Mouse (Mus musculus): ENCODE measurements around the gene Tnfrsf21. TPM values are rescaled to one million over a fixed set of nuclear protein-coding genes. Genes with fewer than 3 reads are reported as not detected.

Gene Tnfrsf21
- polyA plus RNA-seq, 1 experiment from 2014 or later = 23.4 TPM

- 81% methylated on average over 4 of the region's 4 CpGs for WGBS
- no peak overlapping the region for H3K4me2 ChIP-seq
- H3K27me3 ChIP-seq = no peaks in the 10 kb centered on the region
- H3K36me3 ChIP-seq = no peaks in the 10 kb centered on the region
- no peaks in the 10 kb centered on the region for H3K9me3 ChIP-seq
- no peaks in the 10 kb centered on the region for H3K4me1 ChIP-seq
- no peak overlapping the region for H3K4me3 ChIP-seq
- no peak for ATAC-seq (ENCODE audit: insufficient number of reproducible peaks, low FRiP score, low TSS enrichment, low read depth)
- no peak overlapping the region for H3K9ac ChIP-seq
- H3K27ac ChIP-seq = no peak overlapping the region
Observed at GRCm38 (mm10) chr17:43026708-43027107, 10.4 kb downstream of the Tnfrsf21 start.

GRCm38 (mm10) chr17:43029546-43029945 is 13.2 kb downstream of the Tnfrsf21 start:
- H3K4me2 ChIP-seq = no peak overlapping the region
- no peak overlapping the region for H3K27ac ChIP-seq
- no peak for ATAC-seq (ENCODE audit: insufficient number of reproducible peaks, low FRiP score, low TSS enrichment, low read depth)
- WGBS = 73% methylated on average over 3 of the region's 3 CpGs
- H3K9ac ChIP-seq = no peak overlapping the region
- H3K27me3 ChIP-seq = no peaks in the 10 kb centered on the region
- H3K4me1 ChIP-seq = no peaks in the 10 kb centered on the region
- no peak overlapping the region for H3K4me3 ChIP-seq
- H3K36me3 ChIP-seq = no peaks in the 10 kb centered on the region
- no peaks in the 10 kb centered on the region for H3K9me3 ChIP-seq

GRCm38 (mm10) chr17:43030290-43030689 is 13.9 kb downstream of the Tnfrsf21 start:
- Histone ChIP-seq H3K9ac (no peak overlapping the region), H3K9me3 (no peaks in the 10 kb centered on the region), H3K36me3 (no peaks in the 10 kb centered on the region), H3K27ac (no peak overlapping the region), H3K27me3 (no peaks in the 10 kb centered on the region), H3K4me3 (no peak overlapping the region), H3K4me2 (no peak overlapping the region), H3K4me1 (no peaks in the 10 kb centered on the region)
- 84% methylated on average over 3 of the region's 3 CpGs for WGBS
- ATAC-seq (ENCODE audit: insufficient number of reproducible peaks, low FRiP score, low TSS enrichment, low read depth) = no peak

- Histone ChIP-seq H3K4me3 (no peak overlapping the region), H3K9me3 (no peaks in the 10 kb centered on the region), H3K27ac (no peak overlapping the region), H3K9ac (no peak overlapping the region), H3K36me3 (peaks cover 1% of the 10 kb centered on the region; the same call in 1 of the 2 replicates), H3K27me3 (no peaks in the 10 kb centered on the region), H3K4me1 (no peaks in the 10 kb centered on the region), H3K4me2 (no peak overlapping the region)
- WGBS = 72% methylated on average over 8 of the region's 8 CpGs
- no peak for ATAC-seq (ENCODE audit: insufficient number of reproducible peaks, low FRiP score, low TSS enrichment, low read depth)
Observed at GRCm38 (mm10) chr17:43032489-43033036, 16.2 kb downstream of the Tnfrsf21 start.

- no peaks in the 10 kb centered on the region for H3K9me3 ChIP-seq
- no peak overlapping the region for H3K27ac ChIP-seq
- H3K4me1 ChIP-seq = no peaks in the 10 kb centered on the region
- ATAC-seq (ENCODE audit: insufficient number of reproducible peaks, low FRiP score, low TSS enrichment, low read depth) = no peak
- H3K36me3 ChIP-seq = peaks cover 20% of the 10 kb centered on the region; the same call in 1 of the 2 replicates
- H3K4me2 ChIP-seq = no peak overlapping the region
- WGBS = 73% methylated on average over 2 of the region's 2 CpGs
- H3K27me3 ChIP-seq = no peaks in the 10 kb centered on the region
- H3K9ac ChIP-seq = no peak overlapping the region
- no peak overlapping the region for H3K4me3 ChIP-seq
Observed at GRCm38 (mm10) chr17:43035386-43035785, 19.0 kb downstream of the Tnfrsf21 start.

- no peak overlapping the region for H3K4me3 ChIP-seq
- no peak for ATAC-seq (ENCODE audit: insufficient number of reproducible peaks, low FRiP score, low TSS enrichment, low read depth)
- no peaks in the 10 kb centered on the region for H3K4me1 ChIP-seq
- H3K4me2 ChIP-seq = no peak overlapping the region
- no peaks in the 10 kb centered on the region for H3K27me3 ChIP-seq
- no peaks in the 10 kb centered on the region for H3K9me3 ChIP-seq
- peaks cover 20% of the 10 kb centered on the region; the same call in 1 of the 2 replicates for H3K36me3 ChIP-seq
- H3K9ac ChIP-seq = no peak overlapping the region
- H3K27ac ChIP-seq = no peak overlapping the region
- WGBS = 78% methylated on average over 10 of the region's 10 CpGs
Observed at GRCm38 (mm10) chr17:43036058-43036757, 19.9 kb downstream of the Tnfrsf21 start.

- Histone ChIP-seq H3K36me3 (peaks cover 20% of the 10 kb centered on the region; the same call in 1 of the 2 replicates), H3K9me3 (no peaks in the 10 kb centered on the region), H3K27me3 (no peaks in the 10 kb centered on the region), H3K4me1 (no peaks in the 10 kb centered on the region), H3K9ac (no peak overlapping the region), H3K27ac (no peak overlapping the region), H3K4me2 (no peak overlapping the region), H3K4me3 (no peak overlapping the region)
- ATAC-seq (ENCODE audit: insufficient number of reproducible peaks, low FRiP score, low TSS enrichment, low read depth) = no peak
- WGBS = 80% methylated on average over 3 of the region's 3 CpGs
Observed at GRCm38 (mm10) chr17:43040571-43040970, 24.2 kb downstream of the Tnfrsf21 start.

GRCm38 (mm10) chr17:43050619-43051018 is 34.3 kb downstream of the Tnfrsf21 start:
- H3K4me3 ChIP-seq = no peak overlapping the region
- WGBS = 89% methylated on average over 2 of the region's 2 CpGs
- no peak for ATAC-seq (ENCODE audit: insufficient number of reproducible peaks, low FRiP score, low TSS enrichment, low read depth)
- H3K36me3 ChIP-seq = no peaks in the 10 kb centered on the region
- H3K4me1 ChIP-seq = no peaks in the 10 kb centered on the region
- H3K9ac ChIP-seq = no peak overlapping the region
- H3K27ac ChIP-seq = no peak overlapping the region
- no peaks in the 10 kb centered on the region for H3K9me3 ChIP-seq
- no peak overlapping the region for H3K4me2 ChIP-seq
- no peaks in the 10 kb centered on the region for H3K27me3 ChIP-seq

GRCm38 (mm10) chr17:43052791-43053190 is 36.4 kb downstream of the Tnfrsf21 start:
- H3K4me3 ChIP-seq = no peak overlapping the region
- H3K9ac ChIP-seq = no peak overlapping the region
- H3K4me1 ChIP-seq = no peaks in the 10 kb centered on the region
- 81% methylated on average over 1 of the region's 1 CpGs for WGBS
- H3K27me3 ChIP-seq = no peaks in the 10 kb centered on the region
- ATAC-seq (ENCODE audit: insufficient number of reproducible peaks, low FRiP score, low TSS enrichment, low read depth) = no peak
- H3K4me2 ChIP-seq = no peak overlapping the region
- H3K36me3 ChIP-seq = no peaks in the 10 kb centered on the region
- H3K9me3 ChIP-seq = no peaks in the 10 kb centered on the region
- H3K27ac ChIP-seq = no peak overlapping the region

- Histone ChIP-seq H3K4me1 (no peaks in the 10 kb centered on the region), H3K27ac (no peak overlapping the region), H3K36me3 (no peaks in the 10 kb centered on the region), H3K4me2 (no peak overlapping the region), H3K27me3 (no peaks in the 10 kb centered on the region), H3K9me3 (no peaks in the 10 kb centered on the region), H3K9ac (no peak overlapping the region), H3K4me3 (no peak overlapping the region)
- no peak for ATAC-seq (ENCODE audit: insufficient number of reproducible peaks, low FRiP score, low TSS enrichment, low read depth)
- WGBS = 91% methylated on average over 10 of the region's 10 CpGs
Observed at GRCm38 (mm10) chr17:43053943-43054342, 37.6 kb downstream of the Tnfrsf21 start.

GRCm38 (mm10) chr17:43058277-43059025 is 42.1 kb downstream of the Tnfrsf21 start:
- Histone ChIP-seq H3K9ac (no peak overlapping the region), H3K36me3 (no peaks in the 10 kb centered on the region), H3K27ac (no peak overlapping the region), H3K4me1 (no peaks in the 10 kb centered on the region), H3K9me3 (no peaks in the 10 kb centered on the region), H3K4me3 (no peak overlapping the region), H3K27me3 (no peaks in the 10 kb centered on the region), H3K4me2 (no peak overlapping the region)
- ATAC-seq (ENCODE audit: insufficient number of reproducible peaks, low FRiP score, low TSS enrichment, low read depth) = no peak
- WGBS = 85% methylated on average over 11 of the region's 11 CpGs

GRCm38 (mm10) chr17:43064705-43065104 is 48.4 kb downstream of the Tnfrsf21 start:
- H3K9ac ChIP-seq = no peak overlapping the region
- H3K9me3 ChIP-seq = no peaks in the 10 kb centered on the region
- no peak overlapping the region for H3K27ac ChIP-seq
- no peak for ATAC-seq (ENCODE audit: insufficient number of reproducible peaks, low FRiP score, low TSS enrichment, low read depth)
- no peaks in the 10 kb centered on the region for H3K4me1 ChIP-seq
- H3K36me3 ChIP-seq = 0 out of 2 replicates have a peak, but pooled peaks cover 7% of the 10 kb centered on the region
- H3K4me3 ChIP-seq = no peak overlapping the region
- H3K27me3 ChIP-seq = no peaks in the 10 kb centered on the region
- no peak overlapping the region for H3K4me2 ChIP-seq
- WGBS = 88% methylated on average over 6 of the region's 6 CpGs
